Mouse (Mus musculus): Measurements from ENCODE around the gene Dnah6. TPM values are rescaled to one million over a fixed set of nuclear protein-coding genes. Genes with fewer than 3 reads are reported as not detected.

Gene Dnah6
- total and polyA plus RNA-seq, 3 experiments: under 0.01 to 0.06 (median 0.04) TPM

- H3K27ac ChIP-seq (ENCODE audit: insufficient read depth, low read depth): no peak overlapping the region
- in situ Hi-C loops (cut with MboI; ENCODE audit: low pct_ligation_motif_present, low pct_unique_long_range_greater_than_20kb, low sequenced_read_pairs) (no loop called here), dilution Hi-C loops (cut with MboI; ENCODE audit: extremely low pct_ligation_motif_present, extremely low pct_unique_long_range_greater_than_20kb, low sequenced_read_pairs) (no loop called here)
- DNase-seq (ENCODE audit: extremely low read depth): no peak
- peaks cover 6% of the 10 kb centered on the region for H3K9me3 ChIP-seq (replicated peaks; ENCODE audit: low read length)
- H3K27me3 ChIP-seq (replicated peaks): no peaks in the 10 kb centered on the region
- H3K9ac ChIP-seq (ENCODE audit: insufficient read depth, low read depth): no peak overlapping the region
- TF ChIP-seq CHD2 (IDR thresholded peaks at IDR 0.05; ENCODE audit: low read length) (no peak), E2F4 (IDR thresholded peaks at IDR 0.05; ENCODE audit: insufficient replicate concordance, low read depth, low read length) (no peak), NRF1 (IDR thresholded peaks at IDR 0.05; ENCODE audit: low read depth, low read length) (no peak), JUND (conservative IDR thresholded peaks at IDR 0.05; ENCODE audit: low read depth, low read length) (no peak), EP300 (IDR thresholded peaks at IDR 0.05; ENCODE audit: low read length) (no peak), USF1 (IDR thresholded peaks at IDR 0.05; ENCODE audit: low read depth, low read length) (no peak), ETS1 (conservative IDR thresholded peaks at IDR 0.05; ENCODE audit: low read depth, low read length) (no peak), ZC3H11A (IDR thresholded peaks at IDR 0.05; ENCODE audit: low read depth, low read length) (no peak), IRF4 (IDR thresholded peaks at IDR 0.05; ENCODE audit: low read depth, low read length) (no peak), BHLHE40 (IDR thresholded peaks at IDR 0.05; ENCODE audit: low read depth, low read length) (no peak)
- H3K36me3 ChIP-seq (replicated peaks in 1 of 2; ENCODE audit: control insufficient read depth in 1 of 2, insufficient read depth in 1 of 2, low read length in 1 of 2): peaks cover 0 to 21% of the 10 kb centered on the region in 2 experiments
- H3K79me2 ChIP-seq (replicated peaks; ENCODE audit: control insufficient read depth, extremely low read depth, insufficient read depth, poor library complexity, severe bottlenecking): peaks cover 64% of the 10 kb centered on the region
- no peak overlapping the region for H3K4me2 ChIP-seq (ENCODE audit: insufficient read depth, low read depth, poor library complexity, severe bottlenecking)
- no peak overlapping the region for H3K4me3 ChIP-seq (replicated peaks in 1 of 3; ENCODE audit: low read depth in 2 of 3, low read length in 2 of 3, poor library complexity in 1 of 3)
- H3K4me1 ChIP-seq (ENCODE audit: control insufficient read depth in 1 of 2, insufficient read depth in 2 of 2): peaks cover 18 to 57% of the 10 kb centered on the region in 2 experiments
Observed at GRCm38 (mm10) chr6:73251336-73251735, 29.9 kb upstream of the Dnah6 start.

GRCm38 (mm10) chr6:73249851-73250250 is 28.4 kb upstream of the Dnah6 start:
- Histone ChIP-seq H3K9ac (ENCODE audit: insufficient read depth, low read depth) (peak overlapping the region; percentile 23; the same call in 1 of the 2 replicates), H3K4me3 (replicated peaks in 1 of 3; ENCODE audit: low read depth in 2 of 3, low read length in 2 of 3, poor library complexity in 1 of 3) (peak overlapping the region in 1 of 3 experiments; percentile 92), H3K36me3 (replicated peaks in 1 of 2; ENCODE audit: control insufficient read depth in 1 of 2, insufficient read depth in 1 of 2, low read length in 1 of 2) (peaks cover 0 to 19% of the 10 kb centered on the region in 2 experiments), H3K27me3 (replicated peaks) (no peaks in the 10 kb centered on the region), H3K79me2 (replicated peaks; ENCODE audit: control insufficient read depth, extremely low read depth, insufficient read depth, poor library complexity, severe bottlenecking) (peaks cover 53% of the 10 kb centered on the region), H3K9me3 (replicated peaks; ENCODE audit: low read length) (peaks cover 6% of the 10 kb centered on the region), H3K4me1 (ENCODE audit: control insufficient read depth in 1 of 2, insufficient read depth in 2 of 2) (peaks cover 18 to 44% of the 10 kb centered on the region in 2 experiments), H3K27ac (ENCODE audit: insufficient read depth, low read depth) (no peak overlapping the region), H3K4me2 (ENCODE audit: insufficient read depth, low read depth, poor library complexity, severe bottlenecking) (peak overlapping the region; percentile 95)
- TF ChIP-seq USF1 (IDR thresholded peaks at IDR 0.05; ENCODE audit: low read depth, low read length) (no peak), UBTF (IDR thresholded peaks at IDR 0.05; ENCODE audit: low read depth, low read length) (no peak), ZKSCAN1 (IDR thresholded peaks at IDR 0.05; ENCODE audit: borderline replicate concordance, low read depth, low read length) (no peak), RCOR1 (conservative IDR thresholded peaks at IDR 0.05; ENCODE audit: low read depth, low read length) (no peak), MAFK (IDR thresholded peaks at IDR 0.05; ENCODE audit: insufficient replicate concordance, low read length) (no peak), MAZ (IDR thresholded peaks at IDR 0.05; ENCODE audit: low read depth, low read length) (no peak), MAX (IDR thresholded peaks at IDR 0.05; ENCODE audit: low read length) (no peak), IRF4 (IDR thresholded peaks at IDR 0.05; ENCODE audit: low read depth, low read length) (no peak)
- dilution Hi-C loops (cut with MboI; ENCODE audit: extremely low pct_ligation_motif_present, extremely low pct_unique_long_range_greater_than_20kb, low sequenced_read_pairs) (no loop called here), in situ Hi-C loops (cut with MboI; ENCODE audit: low pct_ligation_motif_present, low pct_unique_long_range_greater_than_20kb, low sequenced_read_pairs) (no loop called here)
- no peak for DNase-seq (ENCODE audit: extremely low read depth)
